Mouse (Mus musculus): ENCODE results near the gene Siae.

Gene Siae

GRCm38 (mm10) chr9:37656439-37656881, 101.0 kb downstream of the Siae start:
- Histone ChIP-seq H3K4me1 (replicated peaks; ENCODE audit: low read depth, low read length) (peaks cover 39% of the 10 kb centered on the region), H3K9me3 (ENCODE audit: low read length) (no peaks in the 10 kb centered on the region), H3K36me3 (ENCODE audit: insufficient read depth, low read length) (peaks cover 38% of the 10 kb centered on the region), H3K27me3 (ENCODE audit: insufficient read depth, low read length) (no peaks in the 10 kb centered on the region), H3K4me3 (replicated peaks; ENCODE audit: low read length) (peak overlapping the region; percentile 95)
- no peak for TF ChIP-seq POU5F1 (IDR thresholded peaks at IDR 0.05; ENCODE audit: borderline replicate concordance, low read length)
- TF ChIP-seq NANOG (IDR thresholded peaks at IDR 0.05; ENCODE audit: borderline replicate concordance, low read length): no peak
- no peak for TF ChIP-seq CTCF (conservative IDR thresholded peaks at IDR 0.05; ENCODE audit: low read length)

- Histone ChIP-seq H3K36me3 (ENCODE audit: insufficient read depth, low read length) (peaks cover 34% of the 10 kb centered on the region), H3K4me3 (replicated peaks; ENCODE audit: low read length) (peak within 1 kb of the TSS; percentile 95), H3K4me1 (replicated peaks; ENCODE audit: low read depth, low read length) (peaks cover 39% of the 10 kb centered on the region), H3K27me3 (ENCODE audit: insufficient read depth, low read length) (no peaks in the 10 kb centered on the region), H3K9me3 (ENCODE audit: low read length) (no peaks in the 10 kb centered on the region)
- TF ChIP-seq NANOG (IDR thresholded peaks at IDR 0.05; ENCODE audit: borderline replicate concordance, low read length) (peak; percentile 7; the same call in 1 of the 2 replicates), POU5F1 (IDR thresholded peaks at IDR 0.05; ENCODE audit: borderline replicate concordance, low read length) (no peak)
Measured at GRCm38 (mm10) chr9:37656931-37657481, 101.5 kb downstream of the Siae start, which contains the start of gene Tbrg1. Tbrg1 (minus strand) TSS chr9:37657312.

GRCm38 (mm10) chr9:37659413-37659812, 103.9 kb downstream of the Siae start:
- TF ChIP-seq POU5F1 (IDR thresholded peaks at IDR 0.05; ENCODE audit: borderline replicate concordance, low read length) (no peak), CTCF (conservative IDR thresholded peaks at IDR 0.05; ENCODE audit: low read length) (no peak), NANOG (IDR thresholded peaks at IDR 0.05; ENCODE audit: borderline replicate concordance, low read length) (no peak)
- peaks cover 25% of the 10 kb centered on the region for H3K4me1 ChIP-seq (replicated peaks; ENCODE audit: low read depth, low read length)
- peaks cover 10% of the 10 kb centered on the region for H3K36me3 ChIP-seq (ENCODE audit: insufficient read depth, low read length)

GRCm38 (mm10) chr9:37663210-37663609, 107.7 kb downstream of the Siae start:
- Histone ChIP-seq H3K27me3 (ENCODE audit: insufficient read depth, low read length) (no peaks in the 10 kb centered on the region), H3K9me3 (ENCODE audit: low read length) (no peaks in the 10 kb centered on the region), H3K36me3 (ENCODE audit: insufficient read depth, low read length) (no peaks in the 10 kb centered on the region), H3K4me3 (replicated peaks; ENCODE audit: low read length) (no peak overlapping the region), H3K4me1 (replicated peaks; ENCODE audit: low read depth, low read length) (peaks cover 5% of the 10 kb centered on the region)
- no peak for TF ChIP-seq POU5F1 (IDR thresholded peaks at IDR 0.05; ENCODE audit: borderline replicate concordance, low read length)
- TF ChIP-seq NANOG (IDR thresholded peaks at IDR 0.05; ENCODE audit: borderline replicate concordance, low read length): no peak
- TF ChIP-seq CTCF (conservative IDR thresholded peaks at IDR 0.05; ENCODE audit: low read length): no peak

More at GRCm38 (mm10) chr9:37659413-37659812, 103.9 kb downstream of the Siae start:
- H3K27me3 ChIP-seq (ENCODE audit: insufficient read depth, low read length): no peaks in the 10 kb centered on the region
- H3K4me3 ChIP-seq (replicated peaks; ENCODE audit: low read length): no peak overlapping the region
- no peaks in the 10 kb centered on the region for H3K9me3 ChIP-seq (ENCODE audit: low read length)

GRCm38 (mm10) chr9:37664604-37665003, 109.1 kb downstream of the Siae start:
- peaks cover 14% of the 10 kb centered on the region for H3K4me1 ChIP-seq (replicated peaks; ENCODE audit: low read depth, low read length)
- no peaks in the 10 kb centered on the region for H3K27me3 ChIP-seq (ENCODE audit: insufficient read depth, low read length)
- H3K36me3 ChIP-seq (ENCODE audit: insufficient read depth, low read length): no peaks in the 10 kb centered on the region
- H3K4me3 ChIP-seq (replicated peaks; ENCODE audit: low read length): no peak overlapping the region
- H3K9me3 ChIP-seq (ENCODE audit: low read length): no peaks in the 10 kb centered on the region
- no peak for TF ChIP-seq POU5F1 (IDR thresholded peaks at IDR 0.05; ENCODE audit: borderline replicate concordance, low read length)

GRCm38 (mm10) chr9:37666045-37666444, 110.5 kb downstream of the Siae start:
- no peaks in the 10 kb centered on the region for H3K36me3 ChIP-seq (ENCODE audit: insufficient read depth, low read length)
- H3K9me3 ChIP-seq (ENCODE audit: low read length): no peaks in the 10 kb centered on the region
- H3K4me3 ChIP-seq (replicated peaks; ENCODE audit: low read length): no peak overlapping the region
- peaks cover 14% of the 10 kb centered on the region for H3K4me1 ChIP-seq (replicated peaks; ENCODE audit: low read depth, low read length)
- H3K27me3 ChIP-seq (ENCODE audit: insufficient read depth, low read length): no peaks in the 10 kb centered on the region
- TF ChIP-seq NANOG (IDR thresholded peaks at IDR 0.05; ENCODE audit: borderline replicate concordance, low read length): no peak
- no peak for TF ChIP-seq POU5F1 (IDR thresholded peaks at IDR 0.05; ENCODE audit: borderline replicate concordance, low read length)
- TF ChIP-seq CTCF (conservative IDR thresholded peaks at IDR 0.05; ENCODE audit: low read length): no peak

GRCm38 (mm10) chr9:37669115-37669514, 113.6 kb downstream of the Siae start, which contains the start of gene Panx3:
Panx3 (minus strand) TSS chr9:37669235.
- H3K36me3 ChIP-seq (ENCODE audit: insufficient read depth, low read length): no peaks in the 10 kb centered on the region
- TF ChIP-seq POU5F1 (IDR thresholded peaks at IDR 0.05; ENCODE audit: borderline replicate concordance, low read length): no peak
- TF ChIP-seq NANOG (IDR thresholded peaks at IDR 0.05; ENCODE audit: borderline replicate concordance, low read length): no peak
- TF ChIP-seq CTCF (conservative IDR thresholded peaks at IDR 0.05; ENCODE audit: low read length): no peak
- no peaks in the 10 kb centered on the region for H3K27me3 ChIP-seq (ENCODE audit: insufficient read depth, low read length)
- H3K4me1 ChIP-seq (replicated peaks; ENCODE audit: low read depth, low read length): peaks cover 14% of the 10 kb centered on the region
- H3K9me3 ChIP-seq (ENCODE audit: low read length): no peaks in the 10 kb centered on the region
- H3K4me3 ChIP-seq (replicated peaks; ENCODE audit: low read length): no peak within 1 kb of the TSS

GRCm38 (mm10) chr9:37669678-37670077, 114.2 kb downstream of the Siae start:
- Histone ChIP-seq H3K27me3 (ENCODE audit: insufficient read depth, low read length) (no peaks in the 10 kb centered on the region), H3K36me3 (ENCODE audit: insufficient read depth, low read length) (no peaks in the 10 kb centered on the region), H3K4me1 (replicated peaks; ENCODE audit: low read depth, low read length) (peaks cover 14% of the 10 kb centered on the region), H3K9me3 (ENCODE audit: low read length) (no peaks in the 10 kb centered on the region), H3K4me3 (replicated peaks; ENCODE audit: low read length) (no peak overlapping the region)
- TF ChIP-seq NANOG (IDR thresholded peaks at IDR 0.05; ENCODE audit: borderline replicate concordance, low read length) (no peak), CTCF (conservative IDR thresholded peaks at IDR 0.05; ENCODE audit: low read length) (0 out of 2 replicates have a peak, but pooled peaks have one; percentile 1)

- TF ChIP-seq CTCF (conservative IDR thresholded peaks at IDR 0.05; ENCODE audit: low read length) (no peak), NANOG (IDR thresholded peaks at IDR 0.05; ENCODE audit: borderline replicate concordance, low read length) (no peak), POU5F1 (IDR thresholded peaks at IDR 0.05; ENCODE audit: borderline replicate concordance, low read length) (no peak)
- Histone ChIP-seq H3K36me3 (ENCODE audit: insufficient read depth, low read length) (no peaks in the 10 kb centered on the region), H3K4me1 (replicated peaks; ENCODE audit: low read depth, low read length) (peaks cover 14% of the 10 kb centered on the region), H3K27me3 (ENCODE audit: insufficient read depth, low read length) (no peaks in the 10 kb centered on the region), H3K9me3 (ENCODE audit: low read length) (no peaks in the 10 kb centered on the region), H3K4me3 (replicated peaks; ENCODE audit: low read length) (no peak overlapping the region)
Measured at GRCm38 (mm10) chr9:37670261-37670660, 114.8 kb downstream of the Siae start.

Measured in E14TG2a.4 (cell line).